Mouse (Mus musculus) lung, embryonic 16.5 days (tissue): ENCODE measurements at regions not wholly inside any gene's neighbourhood (a gene's known extent, or its start where the extent isn't known, plus 50 kb on each side); places are given as distances from the start of the nearest gene placed in this dataset.

ENCODE experiments used
- ATAC-seq: fragments of 200-750 bp; cut with Nextera tagmentation; 2 replicates; pipeline ENCODE4 v1.8.0; 2017; ENCODE audit warnings: low read depth, mild to moderate bottlenecking, moderate library complexity
- H3K27ac ChIP-seq: fragments of 300-500 bp; sonication (generic); 2 replicates; pipeline ENCODE4 v1.5.1; 2014; ENCODE audit warnings: mild to moderate bottlenecking, control low read depth, low read length
- H3K27me3 ChIP-seq: fragments of 300-500 bp; sonication (generic); 2 replicates; pipeline ENCODE4 v1.6.1; 2014; ENCODE audit warnings: low read depth, low read length, mixed read lengths; ENCODE audit not compliant: control insufficient read depth, insufficient read depth
- H3K36me3 ChIP-seq: fragments of 300-500 bp; sonication (generic); 2 replicates; pipeline ENCODE4 v1.6.1; 2014; ENCODE audit warnings: low read length; ENCODE audit not compliant: control insufficient read depth, insufficient read depth
- H3K4me1 ChIP-seq: fragments of 300-500 bp; sonication (generic); replicated peaks from 2 replicates; pipeline ENCODE4 v1.6.1; 2014; ENCODE audit warnings: low read length, mixed read lengths; ENCODE audit not compliant: control insufficient read depth, insufficient read depth
- H3K4me2 ChIP-seq: fragments of 300-500 bp; sonication (generic); 2 replicates; pipeline ENCODE4 v1.6.1; 2014; ENCODE audit warnings: low read depth, low read length, control low read depth
- H3K4me3 ChIP-seq: fragments of 300-500 bp; sonication (generic); 2 replicates; pipeline ENCODE4 v1.5.1; 2014; ENCODE audit warnings: mild to moderate bottlenecking, low read length, control low read depth
- H3K9ac ChIP-seq: fragments of 300-500 bp; sonication (generic); 2 replicates; pipeline ENCODE4 v1.6.1; 2014; ENCODE audit warnings: low read length, control low read depth
- H3K9me3 ChIP-seq: fragments of 300-500 bp; sonication (generic); 2 replicates; pipeline ENCODE4 v1.6.1; 2016; ENCODE audit warnings: low read length; ENCODE audit not compliant: control insufficient read depth
- WGBS: fragments of 180-500 bp; shearing (Covaris S2); extraction: QIAGEN DNeasy Blood & Tissue Kit; methylation state at CpG from one replicate; pipeline ENCODE4 v1.1.7; 2014; 5-methylcytosine and 5-hydroxymethylcytosine counted together

- Histone ChIP-seq H3K36me3 (no peaks in the 10 kb centered on the region), H3K27ac (no peak overlapping the region), H3K4me3 (no peak overlapping the region), H3K9ac (no peak overlapping the region), H3K27me3 (no peaks in the 10 kb centered on the region), H3K4me1 (peaks cover 10% of the 10 kb centered on the region; the same call in 1 of the 2 replicates), H3K9me3 (no peaks in the 10 kb centered on the region), H3K4me2 (no peak overlapping the region)
- no peak for ATAC-seq
- 60% methylated on average over 5 of the region's 5 CpGs for WGBS
Measured at GRCm38 (mm10) chr14:105429664-105430257, 171.4 kb downstream of the Ndfip2 start.

DNA sequence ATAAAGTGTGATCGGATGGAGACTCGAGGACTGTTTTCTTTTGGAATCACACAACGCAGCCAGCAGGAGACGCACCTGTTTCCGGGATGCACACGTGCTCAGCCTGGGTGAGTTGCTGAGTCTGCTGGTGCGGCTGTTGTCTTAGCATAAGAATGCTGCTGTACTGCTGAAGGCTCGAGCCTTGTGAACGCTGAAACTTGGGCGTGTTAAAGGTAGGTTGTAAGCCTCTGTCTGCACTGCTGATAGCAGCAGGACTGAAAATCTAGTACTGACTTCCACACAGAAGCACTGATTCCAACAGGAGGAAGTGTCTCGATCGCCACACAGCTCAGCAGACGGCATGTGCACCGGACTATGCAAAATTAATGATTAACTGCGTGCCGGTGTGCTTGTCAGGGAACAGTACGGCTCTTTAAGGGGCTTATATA is 169.1 kb downstream of the Ndfip2 start:
- peak; percentile 88 for ATAC-seq
- H3K27ac ChIP-seq: peak overlapping the region; percentile 6
- H3K9ac ChIP-seq: 0 out of 2 replicates have a peak overlapping the region, but pooled peaks have one; percentile 8
- H3K36me3 ChIP-seq: no peaks in the 10 kb centered on the region
- H3K4me3 ChIP-seq: 0 out of 2 replicates have a peak overlapping the region, but pooled peaks have one; percentile 13
- H3K4me2 ChIP-seq: peak overlapping the region; percentile 45
- H3K9me3 ChIP-seq: no peaks in the 10 kb centered on the region
- H3K27me3 ChIP-seq: no peaks in the 10 kb centered on the region
- peaks cover 7% of the 10 kb centered on the region; the same call in 1 of the 2 replicates for H3K4me1 ChIP-seq
- 22% methylated on average over 17 of the region's 17 CpGs for WGBS

DNA sequence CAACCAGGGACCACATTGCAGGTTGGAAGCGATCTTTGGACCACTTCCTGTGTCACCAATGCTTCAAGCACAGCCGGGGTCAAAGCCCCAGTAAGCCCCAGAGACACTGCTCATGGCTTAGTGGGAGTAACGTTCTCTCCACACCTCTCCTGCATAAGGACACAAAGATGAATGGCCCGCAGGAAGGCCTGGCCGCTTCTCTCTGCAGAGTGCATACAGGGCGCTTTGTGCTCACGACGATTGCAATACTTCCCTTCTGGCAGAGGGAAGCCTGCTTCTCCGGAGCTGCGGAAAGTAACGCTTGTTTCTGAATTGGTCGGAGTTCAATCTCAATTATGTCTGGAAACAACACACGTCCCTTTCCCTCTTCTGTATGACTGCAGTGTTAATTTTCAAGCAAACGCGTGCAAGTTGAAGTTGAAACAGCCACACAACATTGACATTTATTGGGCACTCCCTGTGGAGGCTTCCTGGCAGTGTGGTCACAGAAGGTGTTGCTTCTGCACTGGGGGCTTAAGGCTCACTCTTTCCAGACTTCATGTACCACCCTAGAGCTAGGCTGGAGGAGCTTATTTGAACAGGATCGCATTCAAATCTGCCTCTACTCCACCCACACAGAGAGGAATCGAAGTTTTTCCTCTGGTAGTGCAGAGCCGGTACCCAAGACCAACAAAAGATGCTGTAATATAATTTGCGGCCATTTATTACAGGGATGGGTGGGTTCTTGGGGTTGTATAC is 168.4 kb downstream of the Ndfip2 start:
- Histone ChIP-seq H3K36me3 (no peaks in the 10 kb centered on the region), H3K4me3 (no peak overlapping the region), H3K9ac (no peak overlapping the region), H3K27ac (peak overlapping the region; percentile 33; the same call in 1 of the 2 replicates), H3K4me1 (peaks cover 6% of the 10 kb centered on the region; the same call in 1 of the 2 replicates), H3K4me2 (peak overlapping the region; percentile 45), H3K27me3 (no peaks in the 10 kb centered on the region), H3K9me3 (no peaks in the 10 kb centered on the region)
- ATAC-seq: 0 out of 2 replicates have a peak, but pooled peaks have one; percentile 14
- 48% methylated on average over 19 of the region's 19 CpGs for WGBS

GRCm38 (mm10) chr14:105417967-105418366 is 159.6 kb downstream of the Ndfip2 start:
- no peaks in the 10 kb centered on the region for H3K27me3 ChIP-seq
- WGBS: 35% methylated on average over 4 of the region's 4 CpGs
- H3K9me3 ChIP-seq: no peaks in the 10 kb centered on the region
- H3K4me1 ChIP-seq: peaks cover 5% of the 10 kb centered on the region; the same call in 1 of the 2 replicates
- no peak overlapping the region for H3K4me3 ChIP-seq
- H3K27ac ChIP-seq: no peak overlapping the region
- H3K4me2 ChIP-seq: no peak overlapping the region
- peak; percentile 76 for ATAC-seq
- H3K36me3 ChIP-seq: no peaks in the 10 kb centered on the region
- no peak overlapping the region for H3K9ac ChIP-seq

DNA sequence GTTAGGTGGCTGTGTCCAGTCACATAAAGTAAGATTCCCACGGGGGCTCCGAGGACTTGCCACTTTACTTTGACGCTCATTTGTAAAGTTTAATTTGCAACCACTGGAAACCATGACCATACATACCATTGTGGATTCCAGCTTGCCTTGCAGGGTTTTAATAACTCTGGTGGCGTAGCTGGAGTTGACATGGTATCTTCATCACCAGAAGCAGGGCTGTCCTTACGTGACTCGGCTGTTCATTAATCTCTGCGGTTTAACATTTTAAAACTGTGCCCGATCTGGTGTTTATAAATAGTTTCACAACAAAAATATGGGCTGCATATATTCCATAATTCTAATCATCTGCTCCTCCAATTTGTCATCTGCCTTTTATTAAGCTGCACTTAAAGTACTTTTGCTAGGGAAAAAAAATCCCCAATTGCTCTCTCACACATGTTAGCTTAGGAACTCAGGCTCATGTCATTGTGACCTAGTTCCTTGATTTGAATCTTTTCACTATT is 159.1 kb downstream of the Ndfip2 start:
- H3K27me3 ChIP-seq: no peaks in the 10 kb centered on the region
- no peak overlapping the region for H3K27ac ChIP-seq
- 51% methylated on average over 8 of the region's 8 CpGs for WGBS
- ATAC-seq: peak; percentile 85
- no peak overlapping the region for H3K9ac ChIP-seq
- H3K9me3 ChIP-seq: no peaks in the 10 kb centered on the region
- peaks cover 5% of the 10 kb centered on the region; the same call in 1 of the 2 replicates for H3K4me1 ChIP-seq
- H3K36me3 ChIP-seq: no peaks in the 10 kb centered on the region
- no peak overlapping the region for H3K4me2 ChIP-seq
- H3K4me3 ChIP-seq: no peak overlapping the region

GRCm38 (mm10) chr14:105416964-105417363 is 158.6 kb downstream of the Ndfip2 start:
- peak; percentile 66 for ATAC-seq
- Histone ChIP-seq H3K36me3 (no peaks in the 10 kb centered on the region), H3K4me2 (no peak overlapping the region), H3K27ac (no peak overlapping the region; the same call in 1 of the 2 replicates), H3K27me3 (no peaks in the 10 kb centered on the region), H3K9ac (no peak overlapping the region), H3K4me1 (peaks cover 5% of the 10 kb centered on the region; the same call in 1 of the 2 replicates), H3K9me3 (no peaks in the 10 kb centered on the region), H3K4me3 (no peak overlapping the region)
- WGBS: 43% methylated on average over 7 of the region's 7 CpGs

DNA sequence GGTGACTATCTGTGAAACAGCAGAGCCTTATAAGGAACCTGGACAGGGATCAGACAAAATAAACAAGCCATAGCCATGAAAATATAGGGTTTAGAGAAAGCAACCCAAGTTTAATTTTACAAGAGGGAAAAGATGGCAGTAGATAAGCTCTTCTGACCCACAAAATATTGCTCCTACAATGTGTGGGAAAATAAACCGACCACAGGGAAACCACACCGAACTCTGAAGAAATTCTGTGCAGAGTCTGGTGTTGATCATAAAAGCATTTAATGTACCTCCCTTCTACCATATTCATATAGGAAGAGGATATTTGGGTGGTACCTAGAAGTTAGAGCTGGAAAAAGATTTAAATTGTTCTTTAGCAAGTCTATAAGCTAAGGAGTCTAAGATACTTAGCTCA is 146.3 kb downstream of the Ndfip2 start:
- H3K9me3 ChIP-seq: no peaks in the 10 kb centered on the region
- H3K4me2 ChIP-seq: no peak overlapping the region
- H3K27me3 ChIP-seq: no peaks in the 10 kb centered on the region
- 62% methylated on average over 2 of the region's 2 CpGs for WGBS
- no peaks in the 10 kb centered on the region for H3K36me3 ChIP-seq
- no peak overlapping the region for H3K9ac ChIP-seq
- no peak overlapping the region for H3K4me3 ChIP-seq
- H3K4me1 ChIP-seq: peaks cover 3% of the 10 kb centered on the region; the same call in 1 of the 2 replicates
- no peak overlapping the region for H3K27ac ChIP-seq
- ATAC-seq: no peak

GRCm38 (mm10) chr14:105404241-105404640 is 145.9 kb downstream of the Ndfip2 start:
- Histone ChIP-seq H3K4me2 (no peak overlapping the region), H3K36me3 (no peaks in the 10 kb centered on the region), H3K27ac (no peak overlapping the region), H3K9ac (no peak overlapping the region), H3K4me3 (no peak overlapping the region), H3K9me3 (no peaks in the 10 kb centered on the region), H3K27me3 (no peaks in the 10 kb centered on the region), H3K4me1 (peaks cover 3% of the 10 kb centered on the region; the same call in 1 of the 2 replicates)
- peak; percentile 98 for ATAC-seq
- WGBS: 54% methylated on average over 6 of the region's 6 CpGs

- 74% methylated on average over 9 of the region's 9 CpGs for WGBS
- H3K27ac ChIP-seq: no peak overlapping the region
Measured at GRCm38 (mm10) chr14:105403256-105403655, 144.9 kb downstream of the Ndfip2 start.

More at GRCm38 (mm10) chr14:105403256-105403655, 144.9 kb downstream of the Ndfip2 start:
- no peak overlapping the region for H3K4me3 ChIP-seq
- ATAC-seq: no peak
- H3K9me3 ChIP-seq: no peaks in the 10 kb centered on the region
- no peak overlapping the region for H3K4me2 ChIP-seq
- no peak overlapping the region for H3K9ac ChIP-seq
- no peaks in the 10 kb centered on the region; the same call in 1 of the 2 replicates for H3K27me3 ChIP-seq
- H3K36me3 ChIP-seq: no peaks in the 10 kb centered on the region
- H3K4me1 ChIP-seq: peaks cover 3% of the 10 kb centered on the region; the same call in 1 of the 2 replicates
